Mouse (Mus musculus) midbrain, embryonic 11.5 days (tissue): ENCODE results near the gene Rimklb. TPM values are rescaled to one million over a fixed set of nuclear protein-coding genes. Genes with fewer than 3 reads are reported as not detected.

Experiments used
- ATAC-seq: fragments of 200-750 bp; cut with Nextera tagmentation; 2 replicates; pipeline ENCODE4 v1.8.0; 2017; ENCODE audit warnings: moderate TSS enrichment, moderate library complexity; ENCODE audit not compliant: low FRiP score
- DNase-seq: peaks from one replicate; pipeline ENCODE4 v3.0.0; 2015; ENCODE audit warnings: low spot score; ENCODE audit errors: missing footprints
- H3K27ac ChIP-seq: fragments of 300-500 bp; sonication (generic); 2 replicates; pipeline ENCODE4 v1.5.1; 2014; ENCODE audit warnings: low read depth, low read length
- H3K27me3 ChIP-seq: fragments of 300-500 bp; sonication (generic); 2 replicates; pipeline ENCODE4 v1.6.1; 2014; ENCODE audit warnings: mild to moderate bottlenecking, low read length, moderate library complexity, mixed read lengths; ENCODE audit not compliant: control insufficient read depth, insufficient read depth
- H3K36me3 ChIP-seq: fragments of 300-500 bp; sonication (generic); 2 replicates; pipeline ENCODE4 v1.6.1; 2014; ENCODE audit warnings: mild to moderate bottlenecking, low read length, moderate library complexity, mixed read lengths; ENCODE audit not compliant: control insufficient read depth, insufficient read depth
- H3K4me1 ChIP-seq: fragments of 300-500 bp; sonication (generic); 2 replicates; pipeline ENCODE4 v1.6.1; 2014; ENCODE audit warnings: low read length; ENCODE audit not compliant: control insufficient read depth, insufficient read depth
- H3K4me2 ChIP-seq: fragments of 300-500 bp; sonication (generic); 2 replicates; pipeline ENCODE4 v1.6.1; 2014; ENCODE audit warnings: mild to moderate bottlenecking, moderate library complexity
- H3K4me3 ChIP-seq: fragments of 300-500 bp; sonication (generic); 2 replicates; pipeline ENCODE4 v1.5.1; 2014; ENCODE audit warnings: low read depth, low read length
- H3K9ac ChIP-seq: fragments of 300-500 bp; sonication (generic); 2 replicates; pipeline ENCODE4 v1.6.1; 2014; ENCODE audit warnings: low read length
- H3K9me3 ChIP-seq: fragments of 300-500 bp; sonication (generic); 2 replicates; pipeline ENCODE4 v1.6.1; 2016; ENCODE audit warnings: low read length; ENCODE audit not compliant: control insufficient read depth
- WGBS: fragments of 180-500 bp; shearing (Covaris S2); extraction: QIAGEN DNeasy Blood & Tissue Kit; methylation state at CpG from one replicate; pipeline ENCODE4 v1.1.7; 2014; 5-methylcytosine and 5-hydroxymethylcytosine counted together
- polyA plus RNA-seq: library from polyadenylated mRNA; unstranded; fragments of >200 nt; fragmentation: Nextera tagmentation; extraction: Ambion mirVana; gene quantifications from 2 replicates; pipeline ENCODE4 v1.2.1, GENCODE M21; 2014

Gene Rimklb
- polyA plus RNA-seq, 1 experiment from 2014 or later, result 67.4 TPM

DNA sequence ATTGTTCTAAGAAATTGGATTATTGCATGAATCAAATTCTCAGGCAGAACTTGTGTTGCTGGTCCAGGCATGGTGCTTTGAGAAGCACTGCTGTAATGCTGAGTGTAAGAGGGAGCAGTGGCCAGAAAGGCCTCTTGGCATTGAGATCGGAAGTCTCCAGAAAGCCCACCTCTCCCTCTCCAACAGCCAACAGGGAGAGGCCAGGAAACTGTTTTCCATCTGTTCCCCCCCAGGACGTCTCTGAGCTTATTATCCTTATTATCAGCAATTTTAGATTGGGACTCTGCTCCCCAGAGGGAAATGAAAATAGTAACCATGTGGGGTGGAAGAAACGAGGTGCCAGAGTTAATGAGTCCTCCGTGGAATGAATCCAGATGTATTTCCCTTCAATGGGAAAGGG, 82.2 kb downstream of the Rimklb start:
- no peak overlapping the region for H3K4me3 ChIP-seq
- DNase-seq, result no peak
- ATAC-seq, result no peak
- WGBS, result 62% methylated on average over 4 of the region's 4 CpGs
- no peak overlapping the region for H3K4me2 ChIP-seq
- no peaks in the 10 kb centered on the region for H3K9me3 ChIP-seq
- H3K27me3 ChIP-seq, result no peaks in the 10 kb centered on the region
- no peaks in the 10 kb centered on the region for H3K4me1 ChIP-seq
- no peak overlapping the region for H3K9ac ChIP-seq
- H3K36me3 ChIP-seq, result no peaks in the 10 kb centered on the region
- H3K27ac ChIP-seq, result no peak overlapping the region

DNA sequence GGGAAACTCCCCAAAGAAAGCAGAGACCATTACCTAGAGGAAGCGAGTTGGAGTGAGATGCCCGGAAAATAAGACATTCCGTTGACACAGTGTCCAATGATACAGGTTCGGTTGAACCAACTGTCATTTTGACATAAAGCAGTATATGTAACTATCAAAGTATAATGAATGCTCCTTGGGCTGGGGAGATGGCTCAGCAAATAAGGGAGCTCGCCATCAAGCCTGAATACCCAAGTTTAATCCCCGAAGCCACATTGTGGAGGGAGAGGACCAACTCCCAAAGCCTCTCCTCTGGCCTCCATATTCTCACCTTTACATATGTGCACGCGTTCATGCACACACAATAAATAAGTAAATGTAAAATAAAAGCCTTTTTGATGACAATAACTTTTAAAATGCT, 87.3 kb downstream of the Rimklb start:
- Histone ChIP-seq H3K4me3 (no peak overlapping the region), H3K4me2 (no peak overlapping the region), H3K27me3 (no peaks in the 10 kb centered on the region), H3K9ac (no peak overlapping the region), H3K4me1 (no peaks in the 10 kb centered on the region), H3K27ac (no peak overlapping the region), H3K36me3 (no peaks in the 10 kb centered on the region), H3K9me3 (no peaks in the 10 kb centered on the region)
- peak; percentile 81 for DNase-seq
- ATAC-seq, result no peak
- 89% methylated on average over 8 of the region's 8 CpGs for WGBS

DNA sequence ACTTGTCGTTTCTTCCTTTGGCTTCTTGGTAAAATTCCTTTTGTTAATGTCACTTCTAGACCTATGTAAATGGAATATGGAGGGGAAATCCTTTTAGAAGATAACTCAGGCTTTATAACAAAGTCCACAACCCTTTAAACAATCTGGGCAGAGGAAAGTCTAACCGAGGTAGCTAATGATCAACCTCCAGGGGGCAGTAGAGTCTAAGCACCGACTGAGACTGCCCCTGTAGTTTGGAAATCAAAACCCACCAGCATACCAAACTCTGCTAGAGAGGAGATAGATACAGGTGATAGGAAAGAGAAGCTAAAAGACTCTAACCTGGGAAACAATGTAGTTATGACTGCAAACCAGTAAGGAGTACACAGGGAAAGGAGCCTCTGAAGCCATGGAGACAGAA, 96.3 kb downstream of the Rimklb start:
- peak; percentile 86 for DNase-seq
- no peak overlapping the region for H3K27ac ChIP-seq
- no peaks in the 10 kb centered on the region for H3K27me3 ChIP-seq
- H3K9me3 ChIP-seq, result no peaks in the 10 kb centered on the region
- H3K4me1 ChIP-seq, result no peaks in the 10 kb centered on the region
- no peak overlapping the region for H3K9ac ChIP-seq
- H3K4me2 ChIP-seq, result no peak overlapping the region
- H3K36me3 ChIP-seq, result no peaks in the 10 kb centered on the region
- WGBS, result 12% methylated on average over 3 of the region's 3 CpGs
- no peak for ATAC-seq
- H3K4me3 ChIP-seq, result no peak overlapping the region

DNA sequence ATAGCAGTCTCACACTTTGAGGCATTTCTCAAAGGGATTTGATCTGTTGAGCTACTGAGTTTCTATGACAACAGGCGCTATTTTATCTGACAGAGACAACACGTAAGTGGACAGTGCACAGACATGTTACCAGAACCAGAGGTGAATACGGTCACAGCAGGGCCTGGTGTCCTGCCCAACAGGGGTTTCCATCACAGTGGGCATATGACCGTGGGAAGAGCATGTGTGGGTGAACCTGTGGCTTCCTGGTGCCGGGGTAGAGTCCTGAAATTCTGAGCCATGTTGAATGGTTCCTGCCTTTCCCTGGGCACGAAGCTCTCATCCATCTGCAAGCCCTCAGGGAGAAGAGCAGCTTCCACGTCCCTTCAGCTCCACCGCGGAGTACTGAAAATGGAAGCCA, 98.3 kb downstream of the Rimklb start:
- WGBS, result 82% methylated on average over 9 of the region's 9 CpGs
- DNase-seq (peak; percentile 71), ATAC-seq (no peak)
- Histone ChIP-seq H3K27ac (no peak overlapping the region), H3K36me3 (no peaks in the 10 kb centered on the region), H3K4me1 (no peaks in the 10 kb centered on the region), H3K27me3 (no peaks in the 10 kb centered on the region), H3K9ac (no peak overlapping the region), H3K4me3 (no peak overlapping the region), H3K4me2 (no peak overlapping the region), H3K9me3 (no peaks in the 10 kb centered on the region)

Other genes with a start within 250 kb of the Rimklb start
- 0.11 and 0.31 TPM in 2 replicates for gene Klrg1, start 215.9 kb downstream of the Rimklb start, polyA plus RNA-seq
- gene M6pr, start 190.0 kb downstream of the Rimklb start, polyA plus RNA-seq, result 89.9 and 92.4 TPM in 2 replicates
- gene Phc1, start 158.2 kb downstream of the Rimklb start, polyA plus RNA-seq, result 30.7 and 34.7 TPM in 2 replicates
- 0.75 and 0.77 TPM in 2 replicates for gene Mfap5, start 7.1 kb upstream of the Rimklb start, polyA plus RNA-seq
- gene Aicda, start 55.0 kb upstream of the Rimklb start, polyA plus RNA-seq, result not detected in 2 replicates
- 2.0 and 2.5 TPM in 2 replicates for gene Apobec1, start 103.7 kb upstream of the Rimklb start, polyA plus RNA-seq
- 0.05 TPM in 1 of 2 replicates, not detected in the other for gene Gdf3, start 111.3 kb upstream of the Rimklb start, polyA plus RNA-seq
- gene Dppa3, start 127.6 kb upstream of the Rimklb start, polyA plus RNA-seq, result not detected in 2 replicates
- 0.22 TPM in 1 of 2 replicates, not detected in the other for gene Nanog, start 208.7 kb upstream of the Rimklb start, polyA plus RNA-seq